Mouse (Mus musculus) mesoderm, embryonic 11.5 days (tissue): ENCODE measurements around the gene Crcp.

Experiments used
- DNase-seq: peaks from one replicate; pipeline ENCODE4 v3.0.0-alpha.2; 2012; ENCODE audit warnings: low read depth, low spot score

Crcp gene

GRCm38 (mm10) chr5:130056303-130056702 is 27.2 kb downstream of the Crcp start:
- no peak for DNase-seq

GRCm38 (mm10) chr5:130059413-130060328 is 30.6 kb downstream of the Crcp start:
- DNase-seq, result no peak

GRCm38 (mm10) chr5:130060329-130060665 is 31.2 kb downstream of the Crcp start:
- DNase-seq, result no peak

- DNase-seq, result no peak
These were observed 33.0 kb downstream of the Crcp start for GRCm38 (mm10) chr5:130062096-130062495.

- no peak for DNase-seq
These were observed 34.7 kb downstream of the Crcp start for GRCm38 (mm10) chr5:130063760-130064159.

GRCm38 (mm10) chr5:130065579-130065978 is 36.5 kb downstream of the Crcp start:
- no peak for DNase-seq

- no peak for DNase-seq
These were observed 38.8 kb downstream of the Crcp start for GRCm38 (mm10) chr5:130067841-130068264.

GRCm38 (mm10) chr5:130073026-130073425 is 43.9 kb downstream of the Crcp start, which contains the start of gene Tpst1:
TSS of gene Tpst1 (plus strand) at chr5:130073326.
- DNase-seq, result no peak

- no peak for DNase-seq
These were observed 45.4 kb downstream of the Crcp start for GRCm38 (mm10) chr5:130074491-130074890.

- DNase-seq, result no peak
These were observed 47.3 kb downstream of the Crcp start for GRCm38 (mm10) chr5:130076396-130076795.

GRCm38 (mm10) chr5:130078096-130078833 is 49.2 kb downstream of the Crcp start:
- DNase-seq, result no peak

- DNase-seq, result no peak
These were observed 49.7 kb downstream of the Crcp start for GRCm38 (mm10) chr5:130078834-130079156.

- peak; percentile 92 for DNase-seq
These were observed 50.3 kb downstream of the Crcp start for GRCm38 (mm10) chr5:130079202-130080050.

GRCm38 (mm10) chr5:130080051-130080681 is 51.1 kb downstream of the Crcp start:
- DNase-seq, result peak; percentile 18

GRCm38 (mm10) chr5:130081181-130081881 is 52.2 kb downstream of the Crcp start:
- DNase-seq, result no peak

- DNase-seq, result no peak
These were observed 53.3 kb downstream of the Crcp start for GRCm38 (mm10) chr5:130082431-130082830.

GRCm38 (mm10) chr5:130084271-130084670 is 55.2 kb downstream of the Crcp start:
- no peak for DNase-seq

GRCm38 (mm10) chr5:130088008-130088407 is 58.9 kb downstream of the Crcp start:
- no peak for DNase-seq

- no peak for DNase-seq
These were observed 59.5 kb downstream of the Crcp start for GRCm38 (mm10) chr5:130088612-130089011.

- DNase-seq, result no peak
These were observed 60.1 kb downstream of the Crcp start for GRCm38 (mm10) chr5:130089177-130089576.
